Mouse (Mus musculus): ENCODE measurements around the gene Flt3l. TPM values are rescaled to one million over a fixed set of nuclear protein-coding genes. Genes with fewer than 3 reads are reported as not detected.

Flt3l gene
- polyA plus RNA-seq, 1 experiment = 45.8 TPM

- H3K4me1 ChIP-seq (ENCODE audit: control insufficient read depth, insufficient read depth, insufficient read length, low read length) = 0 out of 2 replicates have a peak, but pooled peaks cover 3% of the 10 kb centered on the region
- 60% methylated on average over 7 of the region's 7 CpGs for WGBS
- TF ChIP-seq POLR2A (IDR thresholded peaks at IDR 0.05; ENCODE audit: low read depth, low read length) = no peak
- peak; percentile 49; the same call in 1 of the 2 replicates for TF ChIP-seq CTCF (IDR thresholded peaks at IDR 0.05; ENCODE audit: extremely low read depth, insufficient read length, insufficient replicate concordance, low read depth, low read length)
- H3K27ac ChIP-seq (ENCODE audit: insufficient read depth, low read depth, low read length) = no peak overlapping the region
- H3K27me3 ChIP-seq (ENCODE audit: control insufficient read depth, insufficient read depth, low read length) = peaks cover 66% of the 10 kb centered on the region
- no peak overlapping the region for H3K4me3 ChIP-seq (ENCODE audit: low read depth, low read length)
- H3K36me3 ChIP-seq (ENCODE audit: control insufficient read depth, insufficient read depth, low read length) = no peaks in the 10 kb centered on the region
These were observed 36.7 kb upstream of the Flt3l start for GRCm38 (mm10) chr7:45172974-45173373.

DNA sequence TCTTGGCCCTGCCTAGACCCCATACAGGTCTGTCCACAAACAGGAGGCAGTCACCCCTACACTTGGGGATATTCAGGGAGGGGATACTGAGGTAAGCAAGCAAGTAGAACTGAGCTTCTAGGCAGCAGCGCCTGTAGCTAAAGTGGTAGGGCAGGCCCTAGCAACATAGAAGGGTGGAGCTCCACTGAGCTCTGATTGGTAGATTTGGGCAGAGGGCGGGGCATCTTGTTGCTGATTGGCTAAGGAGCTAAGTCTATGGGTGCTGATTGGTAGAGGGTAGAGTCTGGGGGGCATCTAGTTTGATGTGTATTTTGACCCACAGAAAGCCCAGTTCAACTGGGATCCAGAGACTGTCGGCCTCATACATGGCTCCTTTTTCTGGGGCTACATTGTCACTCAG is 33.3 kb upstream of the Flt3l start:
- 0 out of 2 replicates have a peak, but pooled peaks cover 3% of the 10 kb centered on the region for H3K4me1 ChIP-seq (ENCODE audit: control insufficient read depth, insufficient read depth, insufficient read length, low read length)
- no peak for TF ChIP-seq POLR2A (IDR thresholded peaks at IDR 0.05; ENCODE audit: low read depth, low read length)
- no peak overlapping the region for H3K4me3 ChIP-seq (ENCODE audit: low read depth, low read length)
- 93% methylated on average over 3 of the region's 3 CpGs for WGBS
- no peaks in the 10 kb centered on the region for H3K36me3 ChIP-seq (ENCODE audit: control insufficient read depth, insufficient read depth, low read length)
- peaks cover 61% of the 10 kb centered on the region for H3K27me3 ChIP-seq (ENCODE audit: control insufficient read depth, insufficient read depth, low read length)
- H3K27ac ChIP-seq (ENCODE audit: insufficient read depth, low read depth, low read length) = no peak overlapping the region

DNA sequence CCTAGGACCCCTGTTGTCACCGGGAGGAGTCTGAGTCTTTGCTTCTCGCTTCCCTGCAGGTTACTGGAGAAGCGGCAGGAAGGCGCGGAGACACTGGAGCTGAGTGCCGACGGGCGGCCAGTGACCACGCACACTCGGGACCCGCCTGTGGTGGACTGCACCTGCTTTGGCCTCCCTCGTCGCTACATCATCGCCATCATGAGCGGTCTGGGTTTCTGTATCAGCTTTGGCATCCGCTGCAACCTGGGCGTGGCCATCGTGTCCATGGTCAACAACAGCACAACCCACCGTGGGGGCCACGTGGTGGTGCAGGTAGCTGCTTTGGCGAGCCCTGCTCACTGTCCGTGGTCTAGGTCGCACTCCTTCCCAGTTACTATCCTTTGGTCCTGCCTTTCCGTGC is 32.4 kb upstream of the Flt3l start:
- WGBS = 12% methylated on average over 24 of the region's 24 CpGs

DNA sequence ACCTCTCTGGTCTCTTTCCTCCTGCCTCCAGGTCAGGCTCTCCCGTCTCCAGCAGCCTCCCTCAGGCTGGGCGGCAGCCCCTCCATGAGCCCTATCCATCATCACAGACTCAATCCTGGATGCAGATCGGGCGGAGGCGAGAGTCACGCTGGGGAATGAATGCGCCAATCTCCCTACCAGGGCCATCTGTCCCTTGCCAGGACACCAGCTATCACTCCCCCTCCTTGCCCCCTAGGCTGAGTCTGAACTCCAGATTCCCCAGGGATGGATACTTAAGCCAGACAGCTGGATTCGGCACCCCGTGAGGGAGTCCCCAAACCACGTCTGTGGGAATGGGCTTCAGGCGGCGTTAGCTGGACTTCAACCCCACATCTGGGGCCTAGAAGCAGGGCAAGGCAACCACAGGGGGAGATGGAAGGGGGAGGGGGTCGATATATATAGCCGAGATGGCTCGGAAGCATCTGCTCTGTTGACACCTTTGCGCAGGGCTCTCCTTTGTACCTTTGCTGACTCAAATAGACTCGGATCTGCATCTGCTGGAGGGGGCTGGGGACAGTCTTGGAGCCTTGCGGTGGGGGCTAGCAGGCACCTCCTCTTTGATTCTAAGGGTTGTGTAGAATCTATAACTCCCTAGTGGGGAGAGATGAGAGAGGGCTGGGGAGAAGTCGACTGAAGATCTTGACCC is 31.7 kb upstream of the Flt3l start:
- TF ChIP-seq CTCF (IDR thresholded peaks at IDR 0.05; ENCODE audit: extremely low read depth, insufficient read length, insufficient replicate concordance, low read depth, low read length) (no peak), POLR2A (IDR thresholded peaks at IDR 0.05; ENCODE audit: low read depth, low read length) (no peak)
- 9% methylated on average over 19 of the region's 19 CpGs for WGBS

More for the DNA sequence above, 32.4 kb upstream of the Flt3l start:
- 0 out of 2 replicates have a peak, but pooled peaks cover 3% of the 10 kb centered on the region for H3K4me1 ChIP-seq (ENCODE audit: control insufficient read depth, insufficient read depth, insufficient read length, low read length)
- H3K4me3 ChIP-seq (ENCODE audit: low read depth, low read length) = no peak overlapping the region
- H3K36me3 ChIP-seq (ENCODE audit: control insufficient read depth, insufficient read depth, low read length) = no peaks in the 10 kb centered on the region
- H3K27me3 ChIP-seq (ENCODE audit: control insufficient read depth, insufficient read depth, low read length) = peaks cover 65% of the 10 kb centered on the region
- TF ChIP-seq POLR2A (IDR thresholded peaks at IDR 0.05; ENCODE audit: low read depth, low read length) (no peak), CTCF (IDR thresholded peaks at IDR 0.05; ENCODE audit: extremely low read depth, insufficient read length, insufficient replicate concordance, low read depth, low read length) (no peak)
- H3K27ac ChIP-seq (ENCODE audit: insufficient read depth, low read depth, low read length) = no peak overlapping the region

DNA sequence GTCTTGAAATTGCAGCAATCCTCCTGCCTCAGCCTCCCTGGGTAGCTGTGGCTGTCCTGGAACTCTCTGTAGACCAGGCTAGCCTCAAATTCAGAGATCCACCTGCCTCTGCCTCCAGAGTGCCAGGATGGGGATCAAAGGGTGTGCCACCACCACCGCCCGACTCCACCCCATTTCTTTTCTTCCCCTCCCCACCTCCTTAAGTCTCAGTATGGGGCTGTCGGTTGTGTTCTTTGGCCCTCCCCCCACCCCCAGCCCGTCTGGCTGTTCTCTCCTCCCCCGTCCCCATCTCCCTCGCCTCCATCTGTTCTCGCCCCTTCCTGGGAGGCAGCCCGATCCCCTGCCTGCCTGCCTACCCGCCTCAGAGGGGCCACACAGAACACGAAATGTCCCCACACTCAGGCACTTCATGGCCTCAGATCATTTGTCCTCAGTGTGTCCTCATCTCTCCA is 30.7 kb upstream of the Flt3l start:
- Histone ChIP-seq H3K4me3 (ENCODE audit: low read depth, low read length) (no peak overlapping the region), H3K27ac (ENCODE audit: insufficient read depth, low read depth, low read length) (no peak overlapping the region), H3K4me1 (ENCODE audit: control insufficient read depth, insufficient read depth, insufficient read length, low read length) (peaks cover 3% of the 10 kb centered on the region; the same call in 1 of the 2 replicates), H3K36me3 (ENCODE audit: control insufficient read depth, insufficient read depth, low read length) (no peaks in the 10 kb centered on the region), H3K27me3 (ENCODE audit: control insufficient read depth, insufficient read depth, low read length) (peaks cover 62% of the 10 kb centered on the region)
- TF ChIP-seq POLR2A (IDR thresholded peaks at IDR 0.05; ENCODE audit: low read depth, low read length) (no peak), CTCF (IDR thresholded peaks at IDR 0.05; ENCODE audit: extremely low read depth, insufficient read length, insufficient replicate concordance, low read depth, low read length) (no peak)
- 32% methylated on average over 10 of the region's 10 CpGs for WGBS

More for the DNA sequence above, 31.7 kb upstream of the Flt3l start:
- Histone ChIP-seq H3K27ac (ENCODE audit: insufficient read depth, low read depth, low read length) (no peak overlapping the region), H3K4me3 (ENCODE audit: low read depth, low read length) (no peak overlapping the region), H3K36me3 (ENCODE audit: control insufficient read depth, insufficient read depth, low read length) (no peaks in the 10 kb centered on the region), H3K27me3 (ENCODE audit: control insufficient read depth, insufficient read depth, low read length) (peaks cover 65% of the 10 kb centered on the region), H3K4me1 (ENCODE audit: control insufficient read depth, insufficient read depth, insufficient read length, low read length) (0 out of 2 replicates have a peak, but pooled peaks cover 3% of the 10 kb centered on the region)

DNA sequence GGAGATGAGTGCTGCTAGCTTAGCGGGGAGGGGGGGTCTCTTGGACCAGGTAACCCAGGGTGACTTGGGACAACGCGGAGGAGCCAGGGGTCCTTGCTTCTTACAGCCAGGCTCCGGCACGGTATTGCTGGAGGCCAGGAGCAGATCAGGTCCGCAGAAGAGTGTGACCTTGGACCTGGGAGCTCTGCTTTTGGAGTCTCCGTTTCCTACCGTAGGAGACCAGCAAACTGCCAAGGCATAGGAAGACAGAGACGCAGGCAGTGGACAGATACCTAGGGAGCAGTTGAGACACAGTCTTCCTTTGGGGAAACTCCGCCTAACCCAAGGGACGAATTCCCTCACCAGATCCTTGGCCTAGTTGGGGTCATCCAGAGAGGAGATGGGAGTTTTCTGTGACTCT is 29.5 kb upstream of the Flt3l start:
- WGBS = 62% methylated on average over 11 of the region's 11 CpGs
- no peaks in the 10 kb centered on the region for H3K36me3 ChIP-seq (ENCODE audit: control insufficient read depth, insufficient read depth, low read length)
- H3K27me3 ChIP-seq (ENCODE audit: control insufficient read depth, insufficient read depth, low read length) = peaks cover 62% of the 10 kb centered on the region

DNA sequence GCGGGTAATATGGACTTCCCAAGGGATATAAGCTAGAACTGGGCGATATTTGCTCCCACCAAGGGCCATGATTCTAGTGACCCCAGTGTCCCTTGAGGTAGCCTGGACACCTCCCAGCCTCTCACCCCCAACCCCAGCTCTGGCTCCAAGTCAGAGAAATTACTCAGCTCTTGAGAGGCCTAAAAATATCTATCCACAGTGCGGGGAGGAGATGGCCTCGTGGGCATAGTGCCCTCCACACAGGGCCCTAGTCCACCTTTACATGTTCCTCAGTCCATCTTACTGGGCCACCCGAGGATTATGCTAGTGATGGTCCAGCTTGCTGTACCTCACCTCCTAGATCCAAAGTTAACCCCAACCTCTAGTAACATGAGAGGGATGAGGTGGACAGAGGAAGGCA is 28.6 kb upstream of the Flt3l start:
- H3K36me3 ChIP-seq (ENCODE audit: control insufficient read depth, insufficient read depth, low read length) = no peaks in the 10 kb centered on the region
- H3K27ac ChIP-seq (ENCODE audit: insufficient read depth, low read depth, low read length) = no peak overlapping the region
- H3K4me1 ChIP-seq (ENCODE audit: control insufficient read depth, insufficient read depth, insufficient read length, low read length) = peaks cover 3% of the 10 kb centered on the region; the same call in 1 of the 2 replicates
- TF ChIP-seq POLR2A (IDR thresholded peaks at IDR 0.05; ENCODE audit: low read depth, low read length) (no peak), CTCF (IDR thresholded peaks at IDR 0.05; ENCODE audit: extremely low read depth, insufficient read length, insufficient replicate concordance, low read depth, low read length) (no peak)
- H3K27me3 ChIP-seq (ENCODE audit: control insufficient read depth, insufficient read depth, low read length) = peaks cover 56% of the 10 kb centered on the region
- H3K4me3 ChIP-seq (ENCODE audit: low read depth, low read length) = no peak overlapping the region
- WGBS = 66% methylated on average over 5 of the region's 5 CpGs

More for the DNA sequence above, 29.5 kb upstream of the Flt3l start:
- TF ChIP-seq CTCF (IDR thresholded peaks at IDR 0.05; ENCODE audit: extremely low read depth, insufficient read length, insufficient replicate concordance, low read depth, low read length) (no peak), POLR2A (IDR thresholded peaks at IDR 0.05; ENCODE audit: low read depth, low read length) (no peak)
- Histone ChIP-seq H3K27ac (ENCODE audit: insufficient read depth, low read depth, low read length) (no peak overlapping the region), H3K4me3 (ENCODE audit: low read depth, low read length) (no peak overlapping the region), H3K4me1 (ENCODE audit: control insufficient read depth, insufficient read depth, insufficient read length, low read length) (peaks cover 3% of the 10 kb centered on the region; the same call in 1 of the 2 replicates)
